Mouse (Mus musculus): ENCODE results near the gene Rsbn1. TPM values are rescaled to one million over a fixed set of nuclear protein-coding genes. Genes with fewer than 3 reads are reported as not detected.
A peak's percentile ranks its signal among the peaks of the same experiment; 100 is the strongest.

Rsbn1 gene
- polyA plus RNA-seq (2011; ENCODE audit: insufficient read length, low read depth, missing spikeins), result 10.1 and 11.9 TPM in 2 replicates

DNA sequence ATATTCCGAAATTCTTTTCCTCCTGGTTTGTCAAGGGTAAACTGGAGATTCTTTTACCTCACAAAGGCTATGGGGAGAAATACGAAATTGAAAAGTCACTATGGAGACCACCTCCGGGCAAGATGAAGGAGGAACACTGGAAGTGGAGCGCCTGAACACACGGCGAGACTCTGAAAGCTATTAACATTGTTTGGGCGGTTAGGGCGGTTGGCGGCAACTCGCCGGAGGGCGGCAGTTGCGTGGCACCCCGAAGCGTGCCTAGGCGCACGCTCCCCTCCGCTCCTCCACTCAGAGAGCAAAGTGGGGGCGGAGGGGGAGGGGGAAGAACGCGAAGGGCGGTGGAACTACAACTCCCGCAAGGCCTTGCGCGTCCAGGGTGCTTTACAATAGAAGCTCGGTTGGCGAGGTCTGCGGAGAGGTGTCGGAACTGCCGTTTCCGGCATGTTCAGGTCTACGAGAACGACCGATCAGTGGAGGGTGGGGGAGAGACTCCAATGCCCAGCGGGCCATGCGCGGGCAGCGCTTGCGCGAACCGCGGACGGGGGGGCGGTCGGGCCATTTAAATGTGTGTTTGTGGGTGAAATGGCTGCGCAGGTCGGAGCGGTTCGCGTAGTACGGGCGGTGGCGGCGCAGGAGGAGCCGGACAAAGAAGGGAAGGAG, at the start of gene Rsbn1:
Gene Rsbn1 (plus strand): TSS at position 111 of the 660 bp plus-strand sequence.
- H3K4me1 ChIP-seq (ENCODE audit: control insufficient read depth, insufficient read depth, low read length), result peaks cover 2% of the 10 kb centered on the region; the same call in 1 of the 2 replicates
- TF ChIP-seq POLR2A (IDR thresholded peaks at IDR 0.05; ENCODE audit: low read depth, low read length), result peak; percentile 89
- no peak for TF ChIP-seq CTCF (IDR thresholded peaks at IDR 0.05; ENCODE audit: borderline replicate concordance, insufficient read depth, low read length)
- peak within 1 kb of the TSS; percentile 59 for H3K27ac ChIP-seq (ENCODE audit: insufficient read depth, low read length)
- H3K4me3 ChIP-seq (ENCODE audit: insufficient read depth, low read length), result peak within 1 kb of the TSS; percentile 78

DNA sequence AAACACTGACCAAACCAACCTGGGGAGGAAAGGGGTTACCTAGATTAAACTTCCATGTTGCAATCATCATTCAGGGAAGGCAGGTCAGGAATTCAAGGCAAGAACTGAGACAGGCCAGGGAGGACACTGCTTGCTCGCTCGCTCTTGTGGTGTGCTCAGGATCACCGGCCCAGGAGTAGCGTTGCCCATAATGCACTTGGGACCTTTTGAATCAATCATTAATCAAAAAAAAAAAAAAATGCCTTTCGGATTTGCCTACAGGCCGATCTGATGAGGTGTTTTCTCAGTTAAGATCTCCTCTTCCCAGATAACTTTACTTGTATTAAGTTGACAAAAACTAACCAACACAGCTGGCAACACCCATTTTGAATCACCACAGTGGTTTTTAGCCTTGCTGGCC, 49.7 kb upstream of the Rsbn1 start:
- no peak overlapping the region for H3K4me3 ChIP-seq (ENCODE audit: insufficient read depth, low read length)
- H3K27ac ChIP-seq (ENCODE audit: insufficient read depth, low read length), result no peak overlapping the region
- peaks cover 6% of the 10 kb centered on the region; the same call in 1 of the 2 replicates for H3K4me1 ChIP-seq (ENCODE audit: control insufficient read depth, insufficient read depth, low read length)
- TF ChIP-seq POLR2A (IDR thresholded peaks at IDR 0.05; ENCODE audit: low read depth, low read length) (no peak), CTCF (IDR thresholded peaks at IDR 0.05; ENCODE audit: borderline replicate concordance, insufficient read depth, low read length) (no peak)

DNA sequence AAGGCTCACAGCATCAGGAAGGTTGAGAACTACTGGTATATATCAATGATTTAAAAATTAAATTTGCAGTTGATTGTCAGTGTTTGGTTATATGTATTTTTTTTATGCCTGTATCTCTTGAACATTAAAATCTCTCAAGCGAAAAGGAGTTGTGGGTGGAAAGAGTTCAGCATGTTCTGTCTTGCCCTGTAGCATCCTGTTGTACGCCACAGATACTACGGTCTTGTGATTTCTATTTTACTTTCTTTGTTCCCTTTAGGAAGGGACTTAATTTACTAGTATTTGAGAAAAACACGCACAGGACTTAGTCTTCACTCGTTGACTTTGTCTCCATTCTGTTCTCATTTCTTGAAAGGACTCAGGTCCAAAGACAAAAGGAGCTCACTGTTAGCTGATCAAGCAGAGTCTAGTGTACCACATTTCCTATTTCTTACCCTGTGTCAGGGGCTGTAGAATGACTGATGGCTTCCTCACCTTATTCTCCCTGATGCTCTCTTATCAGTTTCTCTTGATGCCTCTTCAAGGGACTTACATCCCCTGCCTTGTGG, 46.4 kb upstream of the Rsbn1 start:
- H3K4me3 ChIP-seq (ENCODE audit: insufficient read depth, low read length), result no peak overlapping the region
- no peak for TF ChIP-seq CTCF (IDR thresholded peaks at IDR 0.05; ENCODE audit: borderline replicate concordance, insufficient read depth, low read length)
- no peak for TF ChIP-seq POLR2A (IDR thresholded peaks at IDR 0.05; ENCODE audit: low read depth, low read length)
- no peak overlapping the region for H3K27ac ChIP-seq (ENCODE audit: insufficient read depth, low read length)
- H3K4me1 ChIP-seq (ENCODE audit: control insufficient read depth, insufficient read depth, low read length), result no peaks in the 10 kb centered on the region; the same call in 1 of the 2 replicates

DNA sequence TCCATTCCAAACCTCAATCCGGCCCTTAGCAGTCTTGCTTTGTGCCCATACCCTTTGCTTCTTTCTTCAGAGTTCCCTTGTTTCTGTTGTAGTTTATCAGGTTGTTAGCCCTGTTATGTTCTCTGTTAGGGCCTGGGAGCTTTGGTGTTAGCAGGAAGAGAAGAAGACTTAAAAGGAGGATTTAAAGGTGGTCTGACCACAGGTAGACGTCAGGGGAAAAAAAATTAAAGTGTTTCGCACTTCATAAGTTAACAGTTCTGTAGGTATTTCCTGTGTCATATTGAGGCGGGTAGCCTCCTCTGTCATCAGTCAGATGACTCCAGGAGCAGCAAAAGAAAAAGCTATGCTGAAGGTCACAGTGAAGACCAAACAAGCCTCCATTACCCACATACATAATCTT, 45.9 kb upstream of the Rsbn1 start:
- Histone ChIP-seq H3K27ac (ENCODE audit: insufficient read depth, low read length) (no peak overlapping the region), H3K4me1 (ENCODE audit: control insufficient read depth, insufficient read depth, low read length) (peaks cover 5% of the 10 kb centered on the region; the same call in 1 of the 2 replicates), H3K4me3 (ENCODE audit: insufficient read depth, low read length) (no peak overlapping the region)
- no peak for TF ChIP-seq CTCF (IDR thresholded peaks at IDR 0.05; ENCODE audit: borderline replicate concordance, insufficient read depth, low read length)
- TF ChIP-seq POLR2A (IDR thresholded peaks at IDR 0.05; ENCODE audit: low read depth, low read length), result no peak

DNA sequence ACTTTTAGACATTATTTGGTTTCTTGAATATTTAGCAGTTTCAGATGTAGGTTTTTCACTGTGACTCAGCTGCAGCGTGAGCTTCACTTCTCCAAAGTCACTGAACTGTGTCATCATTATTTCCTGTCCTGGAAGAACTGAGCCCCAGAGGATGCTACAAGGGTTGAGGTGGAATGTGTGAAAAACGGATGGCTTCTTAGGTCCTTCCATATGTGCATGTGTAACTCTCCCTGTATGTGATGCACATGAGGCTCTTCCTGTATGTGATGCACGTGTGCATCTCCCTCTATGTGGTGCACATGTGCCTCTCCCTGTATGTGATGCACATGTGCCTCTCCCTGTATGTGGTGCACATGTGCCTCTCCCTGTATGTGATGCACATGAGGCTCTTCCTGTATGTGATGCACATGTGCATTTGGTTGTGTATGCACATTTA, 41.2 kb upstream of the Rsbn1 start:
- H3K4me1 ChIP-seq (ENCODE audit: control insufficient read depth, insufficient read depth, low read length), result peaks cover 5% of the 10 kb centered on the region; the same call in 1 of the 2 replicates
- H3K27ac ChIP-seq (ENCODE audit: insufficient read depth, low read length), result no peak overlapping the region
- H3K4me3 ChIP-seq (ENCODE audit: insufficient read depth, low read length), result no peak overlapping the region
- TF ChIP-seq POLR2A (IDR thresholded peaks at IDR 0.05; ENCODE audit: low read depth, low read length) (no peak), CTCF (IDR thresholded peaks at IDR 0.05; ENCODE audit: borderline replicate concordance, insufficient read depth, low read length) (no peak)

DNA sequence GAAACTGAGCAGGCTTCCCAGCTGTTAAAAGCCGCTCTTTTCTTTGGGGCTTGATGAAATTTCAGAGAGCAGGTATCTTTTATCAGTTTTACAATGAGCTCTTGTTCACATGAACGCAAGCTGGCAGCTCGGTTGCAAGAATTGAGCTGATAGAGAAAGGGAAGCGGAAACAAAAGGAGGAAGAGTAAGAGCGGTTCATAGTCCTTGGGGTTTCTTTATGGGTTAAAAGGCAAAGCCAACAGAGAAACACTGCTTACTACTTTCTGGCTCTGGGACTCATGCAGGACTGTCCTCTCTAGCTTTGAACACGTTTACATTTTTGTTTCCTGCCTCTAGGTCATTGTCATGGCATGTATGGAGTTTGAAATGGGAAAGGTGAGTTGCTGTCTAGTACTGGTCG, 39.6 kb upstream of the Rsbn1 start:
- no peak overlapping the region for H3K27ac ChIP-seq (ENCODE audit: insufficient read depth, low read length)
- TF ChIP-seq CTCF (IDR thresholded peaks at IDR 0.05; ENCODE audit: borderline replicate concordance, insufficient read depth, low read length) (no peak), POLR2A (IDR thresholded peaks at IDR 0.05; ENCODE audit: low read depth, low read length) (no peak)
- no peak overlapping the region for H3K4me3 ChIP-seq (ENCODE audit: insufficient read depth, low read length)
- peaks cover 5% of the 10 kb centered on the region; the same call in 1 of the 2 replicates for H3K4me1 ChIP-seq (ENCODE audit: control insufficient read depth, insufficient read depth, low read length)

DNA sequence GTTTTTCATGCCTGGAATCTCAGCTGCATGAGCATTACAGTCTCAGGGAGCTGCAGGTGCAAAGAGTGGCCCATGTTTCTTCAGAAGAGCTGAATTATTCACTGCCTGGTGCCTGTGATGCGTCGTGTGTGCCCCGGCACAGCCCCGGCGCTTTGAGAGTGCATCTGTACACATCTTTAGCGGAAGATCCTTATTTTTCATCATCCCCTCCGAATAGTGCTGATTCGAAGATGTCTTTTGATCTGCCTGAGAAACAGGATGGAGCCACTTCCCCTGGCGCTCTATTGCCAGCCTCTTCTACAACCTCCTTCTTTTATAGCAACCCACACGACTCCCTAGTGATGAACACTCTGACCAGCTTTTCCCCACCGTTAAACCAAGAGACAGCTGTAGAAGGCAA, 28.0 kb upstream of the Rsbn1 start:
- TF ChIP-seq POLR2A (IDR thresholded peaks at IDR 0.05; ENCODE audit: low read depth, low read length) (no peak), CTCF (IDR thresholded peaks at IDR 0.05; ENCODE audit: borderline replicate concordance, insufficient read depth, low read length) (no peak)
- Histone ChIP-seq H3K4me3 (ENCODE audit: insufficient read depth, low read length) (no peak overlapping the region), H3K27ac (ENCODE audit: insufficient read depth, low read length) (no peak overlapping the region), H3K4me1 (ENCODE audit: control insufficient read depth, insufficient read depth, low read length) (no peaks in the 10 kb centered on the region; the same call in 1 of the 2 replicates)

DNA sequence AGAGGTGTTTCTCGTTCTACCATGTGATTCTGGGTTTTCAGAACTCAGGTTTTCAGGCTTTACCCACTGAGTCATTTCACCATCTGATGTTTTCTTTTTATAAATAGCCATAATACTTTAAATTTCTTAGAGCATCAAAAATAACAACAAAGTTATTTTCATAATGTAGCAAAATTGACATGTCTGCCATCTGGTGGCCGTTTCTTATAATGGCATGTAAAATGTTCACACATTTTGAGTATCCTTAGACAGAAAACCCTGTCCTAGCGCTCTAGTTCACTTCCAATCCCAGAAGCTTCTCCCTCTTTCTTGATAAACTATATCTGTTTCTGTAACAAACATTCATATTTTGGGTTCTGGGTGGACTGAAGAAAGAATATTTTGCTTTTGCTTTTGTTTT, 26.3 kb upstream of the Rsbn1 start:
- H3K4me3 ChIP-seq (ENCODE audit: insufficient read depth, low read length), result no peak overlapping the region
- TF ChIP-seq POLR2A (IDR thresholded peaks at IDR 0.05; ENCODE audit: low read depth, low read length) (no peak), CTCF (IDR thresholded peaks at IDR 0.05; ENCODE audit: borderline replicate concordance, insufficient read depth, low read length) (no peak)
- H3K27ac ChIP-seq (ENCODE audit: insufficient read depth, low read length), result no peak overlapping the region

DNA sequence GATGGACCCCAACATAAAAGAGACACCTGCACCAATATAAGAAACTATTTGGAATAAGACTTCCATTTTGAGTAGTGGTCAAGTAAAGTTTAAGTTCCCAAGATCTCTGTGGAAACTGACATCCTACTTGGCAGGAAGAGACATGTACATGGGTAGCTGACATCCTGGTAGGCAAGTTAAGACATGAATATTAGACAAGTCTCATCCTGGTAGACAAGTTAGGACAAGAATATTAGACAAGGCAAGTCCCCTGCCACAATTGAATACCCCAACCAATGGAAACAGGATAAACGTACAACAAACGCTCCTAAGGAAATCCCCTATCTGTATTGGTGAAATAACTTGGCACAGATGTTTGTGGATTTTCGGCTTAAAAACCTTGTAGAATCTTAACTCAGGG, 20.5 kb upstream of the Rsbn1 start:
- Histone ChIP-seq H3K4me3 (ENCODE audit: insufficient read depth, low read length) (no peak overlapping the region), H3K4me1 (ENCODE audit: control insufficient read depth, insufficient read depth, low read length) (no peaks in the 10 kb centered on the region), H3K27ac (ENCODE audit: insufficient read depth, low read length) (no peak overlapping the region)
- TF ChIP-seq CTCF (IDR thresholded peaks at IDR 0.05; ENCODE audit: borderline replicate concordance, insufficient read depth, low read length) (no peak), POLR2A (IDR thresholded peaks at IDR 0.05; ENCODE audit: low read depth, low read length) (no peak)

More for the DNA sequence above, 26.3 kb upstream of the Rsbn1 start:
- H3K4me1 ChIP-seq (ENCODE audit: control insufficient read depth, insufficient read depth, low read length), result no peaks in the 10 kb centered on the region; the same call in 1 of the 2 replicates

DNA sequence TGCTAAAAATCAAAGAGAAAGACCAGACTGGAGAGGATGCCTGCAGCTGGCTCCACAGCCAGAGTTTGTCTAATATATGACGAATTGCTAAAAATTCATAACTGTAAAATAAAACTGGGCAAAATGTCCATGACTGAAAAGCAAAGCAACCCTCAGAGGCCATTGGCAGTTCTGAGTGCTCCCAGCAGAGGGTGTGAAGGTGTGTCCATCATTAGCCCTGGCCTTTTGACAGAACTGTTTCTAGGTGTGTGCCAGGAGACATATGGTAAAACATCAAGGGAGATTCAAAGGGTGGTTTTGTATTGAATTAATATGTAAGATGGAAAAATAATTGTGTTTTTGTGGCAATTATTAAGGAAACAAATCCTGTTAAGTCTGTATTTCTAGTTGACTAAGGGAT, 9.2 kb upstream of the Rsbn1 start:
- TF ChIP-seq POLR2A (IDR thresholded peaks at IDR 0.05; ENCODE audit: low read depth, low read length), result no peak
- TF ChIP-seq CTCF (IDR thresholded peaks at IDR 0.05; ENCODE audit: borderline replicate concordance, insufficient read depth, low read length), result no peak
- H3K4me3 ChIP-seq (ENCODE audit: insufficient read depth, low read length), result no peak overlapping the region
- H3K27ac ChIP-seq (ENCODE audit: insufficient read depth, low read length), result no peak overlapping the region
- peaks cover 2% of the 10 kb centered on the region; the same call in 1 of the 2 replicates for H3K4me1 ChIP-seq (ENCODE audit: control insufficient read depth, insufficient read depth, low read length)

All from embryonic fibroblast, embryonic 13.5 days (primary cell).